Mouse (Mus musculus) liver, embryonic 15.5 days (tissue): ENCODE data around the gene Olfr1424. TPM values are rescaled to one million over a fixed set of nuclear protein-coding genes. Genes with fewer than 3 reads are reported as not detected.
A peak's percentile ranks its signal among the peaks of the same experiment; 100 is the strongest.

Experiments used
- ATAC-seq: fragments of 200-750 bp; cut with Nextera tagmentation; 2 replicates; pipeline ENCODE4 v1.8.0; 2017; ENCODE audit warnings: moderate number of reproducible peaks, mild to moderate bottlenecking, moderate library complexity; ENCODE audit not compliant: insufficient read depth
- H3K27ac ChIP-seq: fragments of 300-500 bp; sonication (generic); replicated peaks from 2 replicates; pipeline ENCODE4 v1.5.1; 2015; ENCODE audit warnings: mild to moderate bottlenecking, inconsistent platforms
- H3K27me3 ChIP-seq: fragments of 300-500 bp; sonication (generic); 2 replicates; pipeline ENCODE4 v1.6.1; 2015; ENCODE audit warnings: mild to moderate bottlenecking, inconsistent platforms
- H3K36me3 ChIP-seq: fragments of 300-500 bp; sonication (generic); replicated peaks from 2 replicates; pipeline ENCODE4 v1.6.1; 2015; ENCODE audit warnings: moderate library complexity, mild to moderate bottlenecking, inconsistent platforms
- H3K4me1 ChIP-seq: fragments of 300-500 bp; sonication (generic); replicated peaks from 2 replicates; pipeline ENCODE4 v1.6.1; 2015; ENCODE audit warnings: inconsistent platforms
- H3K4me2 ChIP-seq: fragments of 300-500 bp; sonication (generic); 2 replicates; pipeline ENCODE4 v1.6.1; 2015; ENCODE audit warnings: moderate library complexity, mild to moderate bottlenecking, inconsistent platforms
- H3K4me3 ChIP-seq: fragments of 300-500 bp; sonication (generic); replicated peaks from 2 replicates; pipeline ENCODE4 v1.5.1; 2015; ENCODE audit warnings: mild to moderate bottlenecking, inconsistent platforms
- H3K9ac ChIP-seq: fragments of 300-500 bp; sonication (generic); 2 replicates; pipeline ENCODE4 v1.6.1; 2015; ENCODE audit warnings: moderate library complexity, mild to moderate bottlenecking, inconsistent platforms
- H3K9me3 ChIP-seq: fragments of 300-500 bp; sonication (generic); replicated peaks from 2 replicates; pipeline ENCODE4 v1.6.1; 2016; ENCODE audit warnings: inconsistent platforms
- WGBS: fragments of 180-500 bp; shearing (Covaris S2); methylation state at CpG from one replicate; pipeline ENCODE4 v1.1.7; 2015; ENCODE audit warnings: mixed read lengths; ENCODE audit not compliant: insufficient replicate concordance; 5-methylcytosine and 5-hydroxymethylcytosine counted together
- polyA plus RNA-seq: library from polyadenylated mRNA; unstranded; fragments of >200 nt; fragmentation: Nextera tagmentation; extraction: Ambion mirVana; gene quantifications from 2 replicates; pipeline ENCODE4 v1.2.1, GENCODE M21; 2015

The Olfr1424 gene
- polyA plus RNA-seq, 1 experiment from 2014 or later: not detected

- H3K4me2 ChIP-seq: no peak overlapping the region
- no peaks in the 10 kb centered on the region for H3K9me3 ChIP-seq
- no peak for ATAC-seq
- no peak overlapping the region for H3K4me3 ChIP-seq
- no peaks in the 10 kb centered on the region for H3K4me1 ChIP-seq
- no peak overlapping the region for H3K27ac ChIP-seq
- no peaks in the 10 kb centered on the region for H3K27me3 ChIP-seq
- no peak overlapping the region for H3K9ac ChIP-seq
- no peaks in the 10 kb centered on the region for H3K36me3 ChIP-seq
- WGBS: 31% methylated on average over 4 of the region's 4 CpGs
Measured at GRCm38 (mm10) chr19:12024149-12024548, 38.3 kb downstream of the Olfr1424 start.

- 83% methylated on average over 4 of the region's 4 CpGs for WGBS
Measured at GRCm38 (mm10) chr19:12016192-12016591, 46.3 kb downstream of the Olfr1424 start.

GRCm38 (mm10) chr19:12015708-12016107 is 46.8 kb downstream of the Olfr1424 start:
- no peak for ATAC-seq
- WGBS: 67% methylated on average over 8 of the region's 8 CpGs
- H3K36me3 ChIP-seq: no peaks in the 10 kb centered on the region
- no peak overlapping the region for H3K27ac ChIP-seq
- no peaks in the 10 kb centered on the region for H3K27me3 ChIP-seq
- no peak overlapping the region for H3K9ac ChIP-seq
- H3K4me3 ChIP-seq: no peak overlapping the region
- H3K4me1 ChIP-seq: peaks cover 11% of the 10 kb centered on the region
- H3K9me3 ChIP-seq: no peaks in the 10 kb centered on the region
- no peak overlapping the region for H3K4me2 ChIP-seq

More at GRCm38 (mm10) chr19:12016192-12016591, 46.3 kb downstream of the Olfr1424 start:
- Histone ChIP-seq H3K4me3 (no peak overlapping the region), H3K27me3 (no peaks in the 10 kb centered on the region), H3K4me2 (no peak overlapping the region), H3K4me1 (peaks cover 10% of the 10 kb centered on the region), H3K9ac (no peak overlapping the region), H3K36me3 (no peaks in the 10 kb centered on the region), H3K9me3 (no peaks in the 10 kb centered on the region), H3K27ac (no peak overlapping the region)
- ATAC-seq: no peak

- Histone ChIP-seq H3K27ac (no peak overlapping the region), H3K27me3 (no peaks in the 10 kb centered on the region), H3K4me1 (peaks cover 33% of the 10 kb centered on the region), H3K4me2 (peak overlapping the region; percentile 94), H3K36me3 (no peaks in the 10 kb centered on the region), H3K9me3 (no peaks in the 10 kb centered on the region), H3K4me3 (peak overlapping the region; percentile 68), H3K9ac (no peak overlapping the region)
- no peak for ATAC-seq
- under 1% methylated on average over 12 of the region's 12 CpGs for WGBS
Measured at GRCm38 (mm10) chr19:12013228-12013627, 49.3 kb downstream of the Olfr1424 start.

DNA sequence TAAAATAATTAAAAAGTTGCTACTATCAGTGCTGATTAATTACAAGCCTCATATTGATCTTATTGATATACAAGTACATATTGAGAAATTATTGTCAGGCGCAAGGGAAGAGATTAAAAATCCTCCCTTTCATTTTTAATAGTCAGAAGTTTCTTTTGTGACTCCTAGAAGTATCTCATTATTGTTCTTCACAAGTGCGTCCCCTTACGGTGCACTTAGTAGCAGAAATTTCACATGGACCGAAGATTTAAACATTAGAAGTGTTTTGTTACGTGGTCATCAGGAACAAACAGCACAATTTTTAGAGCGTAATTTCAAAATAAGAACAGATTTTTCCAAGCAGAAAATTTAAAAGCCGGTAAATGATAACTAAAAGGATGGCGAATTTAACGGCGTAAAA is 49.9 kb downstream of the Olfr1424 start:
- WGBS: 1% methylated on average over 10 of the region's 10 CpGs
- ATAC-seq: no peak
- H3K9ac ChIP-seq: no peak overlapping the region; the same call in 1 of the 2 replicates

DNA sequence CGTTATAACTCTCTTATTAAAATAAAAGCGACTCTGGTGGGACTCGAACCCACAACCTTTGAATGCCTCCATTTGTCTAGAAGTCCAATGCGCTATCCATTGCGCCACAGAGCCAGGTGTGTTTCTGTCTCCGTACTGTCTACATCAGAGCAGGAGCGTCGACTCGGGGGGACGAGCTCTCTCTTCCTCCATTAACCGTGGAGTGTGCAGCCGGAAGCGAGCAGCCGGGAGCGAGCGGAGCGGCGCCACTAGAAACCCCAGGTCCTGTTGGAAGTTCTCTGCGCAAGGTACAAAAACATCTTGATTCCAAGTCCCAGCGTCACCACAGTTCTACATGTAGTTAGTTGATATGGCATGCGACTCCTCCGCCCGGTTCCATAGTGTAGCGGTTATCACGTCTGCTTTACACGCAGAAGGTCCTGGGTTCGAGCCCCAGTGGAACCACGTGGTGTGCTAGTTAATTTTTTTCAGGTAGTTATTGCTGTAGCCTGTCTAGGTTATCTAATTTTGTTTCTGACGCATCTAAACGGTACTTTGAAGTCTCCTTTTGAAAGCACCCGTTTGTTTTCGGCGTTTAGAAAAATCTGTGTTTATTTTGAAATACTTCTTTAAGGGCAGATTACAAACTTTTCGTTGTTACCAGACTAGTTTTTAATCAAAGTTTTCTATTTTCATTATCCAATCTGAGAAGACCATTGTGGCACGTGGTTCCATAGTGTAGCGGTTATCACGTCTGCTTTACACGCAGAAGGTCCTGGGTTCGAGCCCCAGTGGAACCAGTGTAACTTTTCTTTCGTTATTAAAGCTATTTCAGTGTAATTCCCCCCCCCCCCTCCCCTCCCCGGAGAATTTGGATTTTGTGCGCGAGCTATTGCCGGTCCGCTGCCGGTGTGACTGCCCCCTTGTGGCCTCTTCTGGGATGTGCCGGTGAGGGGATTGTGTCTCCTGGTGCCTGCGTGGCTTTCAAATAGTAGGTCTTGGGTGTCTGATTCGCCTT is 50.6 kb downstream of the Olfr1424 start:
- peak overlapping the region; percentile 38 for H3K9ac ChIP-seq
- peaks cover 47% of the 10 kb centered on the region for H3K4me1 ChIP-seq
- no peaks in the 10 kb centered on the region for H3K36me3 ChIP-seq
- H3K27me3 ChIP-seq: no peaks in the 10 kb centered on the region
- peak; percentile 74 for ATAC-seq
- peak overlapping the region; percentile 78 for H3K27ac ChIP-seq
- under 1% methylated on average over 49 of the region's 49 CpGs for WGBS
- no peaks in the 10 kb centered on the region for H3K9me3 ChIP-seq
- H3K4me3 ChIP-seq: peak overlapping the region; percentile 68
- peak overlapping the region; percentile 94 for H3K4me2 ChIP-seq

More for the DNA sequence above, 49.9 kb downstream of the Olfr1424 start:
- Histone ChIP-seq H3K27me3 (no peaks in the 10 kb centered on the region), H3K4me2 (peak overlapping the region; percentile 94), H3K4me1 (peaks cover 39% of the 10 kb centered on the region), H3K9me3 (no peaks in the 10 kb centered on the region), H3K36me3 (no peaks in the 10 kb centered on the region), H3K4me3 (peak overlapping the region; percentile 68), H3K27ac (no peak overlapping the region)

GRCm38 (mm10) chr19:12010916-12011559 is 51.4 kb downstream of the Olfr1424 start:
- Histone ChIP-seq H3K27me3 (no peaks in the 10 kb centered on the region), H3K9ac (peak overlapping the region; percentile 66), H3K4me2 (peak overlapping the region; percentile 94), H3K4me3 (peak overlapping the region; percentile 68), H3K4me1 (peaks cover 55% of the 10 kb centered on the region), H3K36me3 (no peaks in the 10 kb centered on the region), H3K9me3 (no peaks in the 10 kb centered on the region), H3K27ac (peak overlapping the region; percentile 84)
- ATAC-seq: peak; percentile 42
- under 1% methylated on average over 26 of the region's 26 CpGs for WGBS

- WGBS: 0% methylated on average over 24 of the region's 24 CpGs
Measured at GRCm38 (mm10) chr19:12010281-12010771, 52.2 kb downstream of the Olfr1424 start.

DNA sequence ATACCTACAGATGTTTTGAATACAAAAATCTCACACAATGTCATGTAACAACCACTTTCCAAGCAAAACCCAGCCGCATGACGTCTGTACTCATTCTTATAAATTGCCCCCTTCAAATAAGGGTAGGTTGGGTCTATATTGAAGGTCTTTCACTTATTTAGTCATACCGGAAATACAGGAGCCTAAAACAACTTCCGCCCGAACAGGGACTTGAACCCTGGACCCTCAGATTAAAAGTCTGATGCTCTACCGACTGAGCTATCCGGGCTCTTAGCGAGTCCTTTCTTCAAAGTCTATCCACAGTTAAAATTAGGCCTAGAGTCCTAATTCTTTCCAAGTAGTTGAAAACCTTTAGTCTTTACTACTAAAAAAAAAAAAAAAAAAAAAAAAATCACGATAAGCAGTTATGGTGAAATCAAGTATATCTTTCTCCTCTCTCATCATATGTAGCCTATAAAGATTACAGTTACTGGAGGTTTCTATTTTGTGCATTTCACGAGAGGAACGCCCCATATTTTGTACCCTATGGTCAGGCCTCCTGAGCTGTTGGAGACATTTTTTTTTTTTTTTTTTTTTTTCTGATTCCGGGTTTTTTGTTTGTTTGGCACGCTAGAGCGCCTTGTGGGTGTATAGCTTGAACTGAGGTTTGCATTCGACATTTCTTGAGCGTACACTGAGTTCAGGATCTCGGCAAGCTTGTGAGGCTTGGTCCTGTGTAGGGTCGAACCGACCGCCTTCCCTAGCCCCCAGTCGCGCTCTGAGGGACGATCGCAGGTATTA is 52.8 kb downstream of the Olfr1424 start:
- WGBS: under 1% methylated on average over 24 of the region's 24 CpGs
- Histone ChIP-seq H3K27ac (peak overlapping the region; percentile 84), H3K9ac (peak overlapping the region; percentile 66), H3K9me3 (no peaks in the 10 kb centered on the region), H3K4me2 (peak overlapping the region; percentile 94), H3K4me1 (peaks cover 61% of the 10 kb centered on the region), H3K27me3 (no peaks in the 10 kb centered on the region), H3K36me3 (no peaks in the 10 kb centered on the region), H3K4me3 (peak overlapping the region; percentile 79)
- ATAC-seq: peak; percentile 17; the same call in 1 of the 2 replicates

More at GRCm38 (mm10) chr19:12010281-12010771, 52.2 kb downstream of the Olfr1424 start:
- peak; percentile 20 for ATAC-seq
- H3K4me1 ChIP-seq: peaks cover 55% of the 10 kb centered on the region
- no peaks in the 10 kb centered on the region for H3K36me3 ChIP-seq
- H3K27me3 ChIP-seq: no peaks in the 10 kb centered on the region
- H3K4me3 ChIP-seq: peak overlapping the region; percentile 68
- no peaks in the 10 kb centered on the region for H3K9me3 ChIP-seq
- H3K4me2 ChIP-seq: peak overlapping the region; percentile 94
- H3K9ac ChIP-seq: peak overlapping the region; percentile 66
- H3K27ac ChIP-seq: peak overlapping the region; percentile 84
